In genomic region chr10:99467319-99467842, GRCm38 (mm10) we compare ENCODE assay signal across 11 mouse cellular contexts.
DNase-seq lines count a peak whose midpoint lies in the region; ATAC-seq and TF ChIP-seq lines count a peak whose summit lies in the region.
"Had no signal": no experiment of that assay in that cellular context is flagged by ENCODE, and none has a peak within 500 bp of the region (broad histone marks: within the 10 kb centered on the region; RNA-seq: fewer than 3 reads in every experiment).

No protein-coding gene starts in this region.

- DNase-seq in kidney, adult 11 months: peak; percentile 16
- no peak for DNase-seq in kidney, postnatal 4 days
- DNase-seq in liver, embryonic 13.5 days: no peak
- no peak for DNase-seq in embryonic facial prominence, embryonic 10.5 days (ENCODE audit: low spot score)
- DNase-seq in hindbrain, embryonic 14.5 days (ENCODE audit: low spot score): no peak

- TF ChIP-seq POLR2A in small intestine, adult 2 months (IDR thresholded peaks at IDR 0.05; ENCODE audit: low read depth, low read length): no peak

- no peak for TF ChIP-seq CTCF in small intestine, adult 2 months (IDR thresholded peaks at IDR 0.05; ENCODE audit: extremely low read depth, insufficient read length, insufficient replicate concordance, low read depth, low read length)

- H3K4me1 ChIP-seq in heart, embryonic 14.5 days (ENCODE audit: control insufficient read depth in 2 of 2, insufficient read depth in 2 of 2, low read length in 2 of 2): no peaks in the 10 kb centered on the region
- H3K4me1 ChIP-seq in liver, embryonic 13.5 days (replicated peaks): peaks cover 10% of the 10 kb centered on the region; the same call in 1 of the 2 replicates
- H3K4me1 ChIP-seq in small intestine, adult 2 months (ENCODE audit: control insufficient read depth, insufficient read depth, insufficient read length, low read length): peaks cover 4% of the 10 kb centered on the region; the same call in 1 of the 2 replicates
- peaks cover 16% of the 10 kb centered on the region for H3K4me1 ChIP-seq in embryonic facial prominence, embryonic 10.5 days
- H3K4me1 ChIP-seq in hindbrain, embryonic 14.5 days (replicated peaks; ENCODE audit: control insufficient read depth, insufficient read depth, low read length): peaks cover 2% of the 10 kb centered on the region; the same call in 1 of the 2 replicates
- H3K4me1 ChIP-seq in hindbrain, embryonic 12.5 days: peaks cover 3% of the 10 kb centered on the region; the same call in 1 of the 2 replicates
- H3K4me1 ChIP-seq: midbrain, embryonic 15.5 days had no signal

- H3K4me2 ChIP-seq in heart, embryonic 14.5 days (ENCODE audit: low read length): no peak overlapping the region
- no peak overlapping the region for H3K4me2 ChIP-seq in liver, embryonic 13.5 days
- H3K4me2 ChIP-seq in hindbrain, embryonic 14.5 days (replicated peaks): no peak overlapping the region
- H3K4me2 ChIP-seq in hindbrain, embryonic 12.5 days (replicated peaks): no peak overlapping the region
- H3K4me2 ChIP-seq: midbrain, embryonic 15.5 days had no signal

- no peaks in the 10 kb centered on the region for H3K9me3 ChIP-seq in heart, embryonic 14.5 days (ENCODE audit: control insufficient read depth, low read length)
- H3K9me3 ChIP-seq in liver, embryonic 13.5 days (replicated peaks): no peaks in the 10 kb centered on the region
- no peaks in the 10 kb centered on the region for H3K9me3 ChIP-seq in embryonic facial prominence, embryonic 10.5 days
- H3K9me3 ChIP-seq in hindbrain, embryonic 14.5 days (ENCODE audit: control insufficient read depth, low read length): no peaks in the 10 kb centered on the region
- no peaks in the 10 kb centered on the region for H3K9me3 ChIP-seq in hindbrain, embryonic 12.5 days (replicated peaks)
- H3K9me3 ChIP-seq: midbrain, embryonic 15.5 days had no signal

- H3K4me3 ChIP-seq in heart, embryonic 14.5 days (ENCODE audit: control insufficient read depth in 1 of 2, insufficient read depth in 1 of 2, low read depth in 1 of 2, low read length in 2 of 2): no peak overlapping the region
- no peak overlapping the region for H3K4me3 ChIP-seq in liver, embryonic 13.5 days (replicated peaks)
- no peak overlapping the region for H3K4me3 ChIP-seq in small intestine, adult 2 months (ENCODE audit: low read depth, low read length)
- H3K4me3 ChIP-seq in embryonic facial prominence, embryonic 10.5 days: no peak overlapping the region
- H3K4me3 ChIP-seq in hindbrain, embryonic 14.5 days (replicated peaks; ENCODE audit: low read length): no peak overlapping the region
- no peak overlapping the region for H3K4me3 ChIP-seq in hindbrain, embryonic 12.5 days
- H3K4me3 ChIP-seq: erythroblast, embryonic 14.5 days; midbrain, embryonic 15.5 days had no signal

- H3K9ac ChIP-seq in heart, embryonic 14.5 days (ENCODE audit: low read length): no peak overlapping the region
- H3K9ac ChIP-seq in liver, embryonic 13.5 days: no peak overlapping the region
- no peak overlapping the region for H3K9ac ChIP-seq in hindbrain, embryonic 14.5 days
- H3K9ac ChIP-seq in hindbrain, embryonic 12.5 days: no peak overlapping the region
- H3K9ac ChIP-seq: midbrain, embryonic 15.5 days had no signal

- H3K36me3 ChIP-seq in heart, embryonic 14.5 days (ENCODE audit: control insufficient read depth, insufficient read depth, low read length): no peaks in the 10 kb centered on the region
- no peaks in the 10 kb centered on the region for H3K36me3 ChIP-seq in liver, embryonic 13.5 days
- H3K36me3 ChIP-seq in small intestine, adult 2 months (ENCODE audit: control insufficient read depth, insufficient read depth, low read length): no peaks in the 10 kb centered on the region
- no peaks in the 10 kb centered on the region for H3K36me3 ChIP-seq in embryonic facial prominence, embryonic 10.5 days (replicated peaks)
- no peaks in the 10 kb centered on the region for H3K36me3 ChIP-seq in hindbrain, embryonic 14.5 days (replicated peaks; ENCODE audit: control insufficient read depth, insufficient read depth)
- no peaks in the 10 kb centered on the region for H3K36me3 ChIP-seq in hindbrain, embryonic 12.5 days
- H3K36me3 ChIP-seq: midbrain, embryonic 15.5 days had no signal

- ATAC-seq in heart, embryonic 14.5 days (ENCODE audit: insufficient number of reproducible peaks, insufficient read depth, low FRiP score, low read depth): no peak
- ATAC-seq in liver, embryonic 13.5 days (ENCODE audit: low read depth): 0 out of 2 replicates have a peak, but pooled peaks have one; percentile 34
- no peak for ATAC-seq in hindbrain, embryonic 14.5 days (ENCODE audit: low FRiP score)
- ATAC-seq in hindbrain, embryonic 12.5 days (ENCODE audit: low FRiP score): no peak
- ATAC-seq: midbrain, embryonic 15.5 days had no signal

- no peaks in the 10 kb centered on the region for H3K27me3 ChIP-seq in heart, embryonic 14.5 days (ENCODE audit: control insufficient read depth, insufficient read depth, low read length)
- H3K27me3 ChIP-seq in liver, embryonic 13.5 days: peaks cover 1% of the 10 kb centered on the region; the same call in 1 of the 2 replicates
- H3K27me3 ChIP-seq in small intestine, adult 2 months (ENCODE audit: control insufficient read depth, insufficient read depth, low read length): no peaks in the 10 kb centered on the region; the same call in 1 of the 2 replicates
- H3K27me3 ChIP-seq in embryonic facial prominence, embryonic 10.5 days (replicated peaks; ENCODE audit: low read depth, poor library complexity, severe bottlenecking): 0 out of 2 replicates have a peak, but pooled peaks cover 1% of the 10 kb centered on the region
- no peaks in the 10 kb centered on the region for H3K27me3 ChIP-seq in hindbrain, embryonic 14.5 days (ENCODE audit: control insufficient read depth, insufficient read depth, low read length)
- H3K27me3 ChIP-seq in hindbrain, embryonic 12.5 days: no peaks in the 10 kb centered on the region
- H3K27me3 ChIP-seq: CH12.LX; midbrain, embryonic 15.5 days had no signal

- WGBS in heart, embryonic 14.5 days: 56% methylated on average over 9 of the region's 9 CpGs
- 22% methylated on average over 9 of the region's 9 CpGs for WGBS in liver, embryonic 13.5 days (ENCODE audit: insufficient replicate concordance)
- 69% methylated on average over 9 of the region's 9 CpGs for WGBS in small intestine, adult 2 months
- WGBS in embryonic facial prominence, embryonic 10.5 days: 78% methylated on average over 9 of the region's 9 CpGs
- WGBS in hindbrain, embryonic 14.5 days: 69% methylated on average over 9 of the region's 9 CpGs
- WGBS in hindbrain, embryonic 12.5 days: 72% methylated on average over 9 of the region's 9 CpGs

- H3K27ac ChIP-seq in heart, embryonic 14.5 days (replicated peaks in 1 of 2; ENCODE audit: control insufficient read depth in 1 of 2, insufficient read depth in 1 of 2, low read depth in 2 of 2, low read length in 2 of 2): peak overlapping the region; percentile 56 to 66
- 0 out of 2 replicates have a peak overlapping the region, but pooled peaks have one; percentile 10 for H3K27ac ChIP-seq in liver, embryonic 13.5 days
- H3K27ac ChIP-seq in small intestine, adult 2 months (ENCODE audit: insufficient read depth, low read depth, low read length): peak overlapping the region; percentile 16
- no peak overlapping the region for H3K27ac ChIP-seq in embryonic facial prominence, embryonic 10.5 days (replicated peaks)
- no peak overlapping the region for H3K27ac ChIP-seq in hindbrain, embryonic 14.5 days
- H3K27ac ChIP-seq in hindbrain, embryonic 12.5 days: no peak overlapping the region
- H3K27ac ChIP-seq: midbrain, embryonic 15.5 days had no signal

Comparison
In these comparisons a context has a peak if more than half of its experiments do, and no peak if none do; other contexts are left out.
1. H3K27ac ChIP-seq: peak in heart, embryonic 14.5 days (2 of 2), liver, embryonic 13.5 days (single experiment) and small intestine, adult 2 months (single experiment); none in embryonic facial prominence, embryonic 10.5 days (single experiment), hindbrain, embryonic 14.5 days (single experiment) and hindbrain, embryonic 12.5 days (single experiment).